ENCODE assay signal across 23 mouse cellular contexts in genomic region chr1:181993597-181993996, GRCm38 (mm10). TPM values are rescaled to one million over a fixed set of nuclear protein-coding genes. Genes with fewer than 3 reads are reported as not detected.
DNase-seq lines count a peak whose midpoint lies in the region; ATAC-seq and TF ChIP-seq lines count a peak whose summit lies in the region.
"Had no signal": no experiment of that assay in that cellular context is flagged by ENCODE, and none has a peak within 500 bp of the region (broad histone marks: within the 10 kb centered on the region; RNA-seq: fewer than 3 reads in every experiment).

No protein-coding gene starts in this region.

- no peak for TF ChIP-seq POLR2A in myocyte (IDR thresholded peaks at IDR 0.05; ENCODE audit: insufficient read length, low read depth)

- H3K9me3 ChIP-seq in forebrain, embryonic 14.5 days (replicated peaks; ENCODE audit: control insufficient read depth, low read length): no peaks in the 10 kb centered on the region
- H3K9me3 ChIP-seq in forebrain, embryonic 11.5 days (ENCODE audit: control insufficient read depth, low read length): no peaks in the 10 kb centered on the region
- no peaks in the 10 kb centered on the region for H3K9me3 ChIP-seq in intestine, embryonic 16.5 days (ENCODE audit: control insufficient read depth, low read length)
- H3K9me3 ChIP-seq: embryonic facial prominence, embryonic 15.5 days; heart, embryonic 13.5 days had no signal

- no peak overlapping the region for H3K4me3 ChIP-seq in forebrain, embryonic 14.5 days (ENCODE audit: low read depth, low read length)
- no peak overlapping the region for H3K4me3 ChIP-seq in forebrain, embryonic 11.5 days (ENCODE audit: low read depth, low read length)
- no peak overlapping the region for H3K4me3 ChIP-seq in layer of hippocampus, adult 2 months
- no peak overlapping the region for H3K4me3 ChIP-seq in myocyte
- no peak overlapping the region for H3K4me3 ChIP-seq in intestine, embryonic 16.5 days (ENCODE audit: low read length)
- H3K4me3 ChIP-seq: embryonic facial prominence, embryonic 15.5 days; erythroblast, embryonic 14.5 days; gastrocnemius, adult 2 months; heart, embryonic 13.5 days had no signal

- peaks cover 37% of the 10 kb centered on the region for H3K79me2 ChIP-seq in myocyte (ENCODE audit: control insufficient read depth, insufficient read depth)

- no peak overlapping the region for H3K27ac ChIP-seq in forebrain, embryonic 14.5 days (ENCODE audit: low read depth, low read length)
- no peak overlapping the region for H3K27ac ChIP-seq in forebrain, embryonic 11.5 days (ENCODE audit: low read depth, low read length)
- H3K27ac ChIP-seq in layer of hippocampus, adult 2 months: peak overlapping the region; percentile 1; the same call in 1 of the 2 replicates
- H3K27ac ChIP-seq in intestine, embryonic 16.5 days (ENCODE audit: low read length): no peak overlapping the region
- H3K27ac ChIP-seq: embryonic facial prominence, embryonic 15.5 days; gastrocnemius, adult 2 months; heart, embryonic 13.5 days had no signal

- no peak overlapping the region for H3ac ChIP-seq in myocyte (ENCODE audit: control insufficient read depth, insufficient read length)

- DNase-seq in forebrain, embryonic 14.5 days (ENCODE audit: low spot score): peak; percentile 56
- DNase-seq in forebrain, embryonic 11.5 days (ENCODE audit: low spot score): no peak
- peak in 1 of 2 experiments; percentile 14 for DNase-seq in layer of hippocampus, adult 2 months (ENCODE audit: low spot score in 2 of 2)
- no peak for DNase-seq in layer of hippocampus, postnatal 36 days
- DNase-seq in brain, adult 2 months (ENCODE audit: low read depth, low spot score): peak; percentile 33
- DNase-seq: adrenal gland, adult 2 months; adrenal gland, postnatal 25 days; cerebellum, adult 11 months; cerebellum, adult 8-10 months; cerebellum, postnatal 14 days; gastrocnemius, adult 2 months; gastrocnemius, postnatal 25 days; heart, postnatal 36 days; kidney, adult 18-20 months had no signal

- no peaks in the 10 kb centered on the region for H3K36me3 ChIP-seq in forebrain, embryonic 14.5 days (ENCODE audit: control insufficient read depth, insufficient read depth, low read length)
- H3K36me3 ChIP-seq in forebrain, embryonic 11.5 days (ENCODE audit: control insufficient read depth, insufficient read depth, low read length): no peaks in the 10 kb centered on the region
- no peaks in the 10 kb centered on the region for H3K36me3 ChIP-seq in myocyte (ENCODE audit: control insufficient read depth, insufficient read depth)
- no peaks in the 10 kb centered on the region for H3K36me3 ChIP-seq in intestine, embryonic 16.5 days (ENCODE audit: control insufficient read depth, insufficient read depth, low read length)
- H3K36me3 ChIP-seq: embryonic facial prominence, embryonic 15.5 days had no signal

- ATAC-seq in forebrain, embryonic 14.5 days: no peak
- no peak for ATAC-seq in forebrain, embryonic 11.5 days (replicated peaks; ENCODE audit: low FRiP score)
- no peak for ATAC-seq in activated CD4-positive, CD25-positive, alpha-beta regulatory T cell, adult 4 months
- ATAC-seq in intestine, embryonic 16.5 days: no peak
- ATAC-seq: hindbrain, embryonic 16.5 days; Patski had no signal

- TF ChIP-seq CTCF in layer of hippocampus, adult 2 months (conservative IDR thresholded peaks at IDR 0.05): no peak

- H3K27me3 ChIP-seq in forebrain, embryonic 14.5 days (replicated peaks; ENCODE audit: control insufficient read depth, insufficient read depth, low read length): no peaks in the 10 kb centered on the region
- no peaks in the 10 kb centered on the region for H3K27me3 ChIP-seq in forebrain, embryonic 11.5 days (ENCODE audit: control insufficient read depth, insufficient read depth, low read length)
- no peaks in the 10 kb centered on the region for H3K27me3 ChIP-seq in myocyte (ENCODE audit: control insufficient read depth, insufficient read depth, insufficient read length)
- H3K27me3 ChIP-seq in intestine, embryonic 16.5 days (replicated peaks; ENCODE audit: control insufficient read depth, insufficient read depth, low read length): no peaks in the 10 kb centered on the region
- H3K27me3 ChIP-seq: CH12.LX; embryonic facial prominence, embryonic 15.5 days; heart, embryonic 13.5 days; Patski had no signal

- peaks cover 18% of the 10 kb centered on the region; the same call in 1 of the 2 replicates for H3K4me1 ChIP-seq in forebrain, embryonic 14.5 days (ENCODE audit: control insufficient read depth, insufficient read depth, low read length)
- 0 out of 2 replicates have a peak, but pooled peaks cover under 1% of the 10 kb centered on the region for H3K4me1 ChIP-seq in forebrain, embryonic 11.5 days (replicated peaks; ENCODE audit: control insufficient read depth, insufficient read depth, low read length)
- no peaks in the 10 kb centered on the region for H3K4me1 ChIP-seq in intestine, embryonic 16.5 days (ENCODE audit: control insufficient read depth, insufficient read depth, low read length)

- no peak overlapping the region for H3K9ac ChIP-seq in forebrain, embryonic 14.5 days (ENCODE audit: low read length)
- H3K9ac ChIP-seq in forebrain, embryonic 11.5 days (ENCODE audit: low read length): no peak overlapping the region
- H3K9ac ChIP-seq in intestine, embryonic 16.5 days (ENCODE audit: low read depth, low read length): no peak overlapping the region
- H3K9ac ChIP-seq: embryonic facial prominence, embryonic 15.5 days; heart, embryonic 13.5 days had no signal

- WGBS in forebrain, embryonic 14.5 days: 61% methylated on average over 5 of the region's 5 CpGs
- 86% methylated on average over 5 of the region's 5 CpGs for WGBS in forebrain, embryonic 11.5 days
- 64% methylated on average over 5 of the region's 5 CpGs for WGBS in intestine, embryonic 16.5 days

- no peak overlapping the region for H3K4me2 ChIP-seq in forebrain, embryonic 14.5 days (ENCODE audit: low read length)
- no peak overlapping the region for H3K4me2 ChIP-seq in forebrain, embryonic 11.5 days (ENCODE audit: low read depth, low read length, severe bottlenecking)
- peak overlapping the region; percentile 39 for H3K4me2 ChIP-seq in myocyte (ENCODE audit: low read depth)
- H3K4me2 ChIP-seq in intestine, embryonic 16.5 days (ENCODE audit: low read depth, low read length): no peak overlapping the region
- H3K4me2 ChIP-seq: embryonic facial prominence, embryonic 15.5 days; heart, embryonic 13.5 days had no signal

TF ChIP-seq in myocyte, 11 proteins besides CTCF, POLR2A, EP300 and RAD21:
- TF ChIP-seq USF1 (IDR thresholded peaks at IDR 0.05; ENCODE audit: low read depth) (no peak), POLR2AphosphoS2 (IDR thresholded peaks at IDR 0.05; ENCODE audit: insufficient read length, low read depth) (no peak), MYOG (IDR thresholded peaks at IDR 0.05; ENCODE audit: control insufficient read depth in 1 of 3, insufficient read depth in 1 of 3, insufficient read length in 2 of 3, low read depth in 2 of 3) (peak in 2 of 3 experiments; percentile 41 to 82), E2F4 (IDR thresholded peaks at IDR 0.05; ENCODE audit: insufficient read depth) (no peak), MYOD1 (IDR thresholded peaks at IDR 0.05; ENCODE audit: control insufficient read depth in 1 of 3, insufficient read length in 2 of 3, low read depth in 2 of 3) (peak; percentile 94 to 97 (median 96)), CEBPB (IDR thresholded peaks at IDR 0.05; ENCODE audit: insufficient read depth, poor library complexity, severe bottlenecking) (no peak), REST (IDR thresholded peaks at IDR 0.05; ENCODE audit: insufficient read depth, insufficient read length) (no peak), TCF12 (IDR thresholded peaks at IDR 0.05; ENCODE audit: insufficient read depth, poor library complexity, severe bottlenecking) (peak; percentile 76), TCF3 (IDR thresholded peaks at IDR 0.05; ENCODE audit: insufficient read length, low read depth) (peak; percentile 16)

RNA-seq across cellular contexts. Expression of gene Enah, which starts 26.2 kb away (rescaled TPM):
- 19.9 and 24.7 TPM in 2 replicates for polyA plus RNA-seq in forebrain, embryonic 14.5 days (2014; fragmentation: Nextera tagmentation; extraction: Ambion mirVana)
- 40.8 and 42.4 TPM in 2 replicates for polyA plus RNA-seq in forebrain, embryonic 11.5 days (2014; fragmentation: Nextera tagmentation; extraction: Ambion mirVana)
- 100 to 1,000 TPM; 192 to 203 TPM for total RNA-seq in layer of hippocampus, adult 2 months (2021)
- total RNA-seq in layer of hippocampus, postnatal 36 days (2021): 100 to 1,000 TPM; 170 to 200 TPM
- 72.9 TPM for polyA plus RNA-seq in myocyte (2012; fragmentation: generic; extraction: Trizol)
- 1 to 10 TPM in 1 of 2 experiments, under 1 TPM in 1; 0.29 to 1.3 TPM for polyA plus RNA-seq in activated CD4-positive, CD25-positive, alpha-beta regulatory T cell, adult 4 months (2017; shearing (Covaris generic))
- 7.0 and 8.9 TPM in 2 replicates for polyA plus RNA-seq in intestine, embryonic 16.5 days (2015; fragmentation: Nextera tagmentation; extraction: Ambion mirVana)

Comparison
In these comparisons a context has a peak if more than half of its experiments do, and no peak if none do; other contexts are left out.
1. DNase-seq: peak in forebrain, embryonic 14.5 days (single experiment) and brain, adult 2 months (single experiment); none in forebrain, embryonic 11.5 days (single experiment) and layer of hippocampus, postnatal 36 days (0 of 2).